Mouse (Mus musculus): Measurements from ENCODE around the gene Cpa2. TPM values are rescaled to one million over a fixed set of nuclear protein-coding genes. Genes with fewer than 3 reads are reported as not detected.

Gene Cpa2
- polyA plus RNA-seq, 1 experiment from 2014 or later = 2.6 TPM

- WGBS = 30% methylated on average over 2 of the region's 2 CpGs
- H3K9me3 ChIP-seq (ENCODE audit: control insufficient read depth, low read length) = no peaks in the 10 kb centered on the region
- no peak overlapping the region for H3K9ac ChIP-seq (ENCODE audit: low read length)
- no peaks in the 10 kb centered on the region for H3K27me3 ChIP-seq (ENCODE audit: control insufficient read depth, insufficient read depth, low read length)
- ATAC-seq (ENCODE audit: low FRiP score, low TSS enrichment) = no peak
- DNase-seq (ENCODE audit: low spot score) = no peak
- H3K4me1 ChIP-seq (replicated peaks; ENCODE audit: control insufficient read depth, insufficient read depth) = no peaks in the 10 kb centered on the region
- H3K36me3 ChIP-seq (ENCODE audit: control insufficient read depth, insufficient read depth, low read length) = no peaks in the 10 kb centered on the region
- H3K27ac ChIP-seq (replicated peaks) = no peak overlapping the region
- no peak overlapping the region for H3K4me3 ChIP-seq (ENCODE audit: low read depth, low read length)
- no peak overlapping the region for H3K4me2 ChIP-seq (replicated peaks; ENCODE audit: low read depth)
- no peak for TF ChIP-seq CTCF (IDR thresholded peaks at IDR 0.05; ENCODE audit: low read depth)
- no peak for TF ChIP-seq EP300 (optimal IDR thresholded peaks at IDR 0.05)
These were observed 48.4 kb downstream of the Cpa2 start for GRCm38 (mm10) chr6:30589819-30590218.

- no peaks in the 10 kb centered on the region for H3K36me3 ChIP-seq (ENCODE audit: control insufficient read depth, insufficient read depth, low read length)
- ATAC-seq (ENCODE audit: low FRiP score, low TSS enrichment) = no peak
- no peaks in the 10 kb centered on the region for H3K27me3 ChIP-seq (ENCODE audit: control insufficient read depth, insufficient read depth, low read length)
- TF ChIP-seq EP300 (optimal IDR thresholded peaks at IDR 0.05) = no peak
- no peak for TF ChIP-seq CTCF (IDR thresholded peaks at IDR 0.05; ENCODE audit: low read depth)
- no peaks in the 10 kb centered on the region for H3K9me3 ChIP-seq (ENCODE audit: control insufficient read depth, low read length)
- no peak overlapping the region for H3K9ac ChIP-seq (ENCODE audit: low read length)
- no peaks in the 10 kb centered on the region for H3K4me1 ChIP-seq (replicated peaks; ENCODE audit: control insufficient read depth, insufficient read depth)
- no peak for DNase-seq (ENCODE audit: low spot score)
- no peak overlapping the region for H3K4me2 ChIP-seq (replicated peaks; ENCODE audit: low read depth)
- H3K27ac ChIP-seq (replicated peaks) = no peak overlapping the region
- 53% methylated on average over 5 of the region's 5 CpGs for WGBS
- no peak overlapping the region for H3K4me3 ChIP-seq (ENCODE audit: low read depth, low read length)
These were observed 50.5 kb downstream of the Cpa2 start for GRCm38 (mm10) chr6:30591851-30592404.

- H3K4me2 ChIP-seq (replicated peaks; ENCODE audit: low read depth) = no peak overlapping the region
- no peak for DNase-seq (ENCODE audit: low spot score)
- H3K9ac ChIP-seq (ENCODE audit: low read length) = no peak overlapping the region
- WGBS = 81% methylated on average over 10 of the region's 10 CpGs
- H3K4me3 ChIP-seq (ENCODE audit: low read depth, low read length) = no peak overlapping the region
- H3K9me3 ChIP-seq (ENCODE audit: control insufficient read depth, low read length) = no peaks in the 10 kb centered on the region
- ATAC-seq (ENCODE audit: low FRiP score, low TSS enrichment) = no peak
- H3K27me3 ChIP-seq (ENCODE audit: control insufficient read depth, insufficient read depth, low read length) = no peaks in the 10 kb centered on the region
- no peak overlapping the region for H3K27ac ChIP-seq (replicated peaks)
- no peaks in the 10 kb centered on the region for H3K4me1 ChIP-seq (replicated peaks; ENCODE audit: control insufficient read depth, insufficient read depth)
- H3K36me3 ChIP-seq (ENCODE audit: control insufficient read depth, insufficient read depth, low read length) = no peaks in the 10 kb centered on the region
- no peak for TF ChIP-seq CTCF (IDR thresholded peaks at IDR 0.05; ENCODE audit: low read depth)
- no peak for TF ChIP-seq EP300 (optimal IDR thresholded peaks at IDR 0.05)
These were observed 51.1 kb downstream of the Cpa2 start for GRCm38 (mm10) chr6:30592417-30592974.

- ATAC-seq (ENCODE audit: low FRiP score, low TSS enrichment) (no peak), DNase-seq (ENCODE audit: low spot score) (no peak)
- Histone ChIP-seq H3K9ac (ENCODE audit: low read length) (no peak overlapping the region), H3K27me3 (ENCODE audit: control insufficient read depth, insufficient read depth, low read length) (no peaks in the 10 kb centered on the region), H3K27ac (replicated peaks) (no peak overlapping the region), H3K4me1 (replicated peaks; ENCODE audit: control insufficient read depth, insufficient read depth) (no peaks in the 10 kb centered on the region), H3K9me3 (ENCODE audit: control insufficient read depth, low read length) (no peaks in the 10 kb centered on the region), H3K36me3 (ENCODE audit: control insufficient read depth, insufficient read depth, low read length) (no peaks in the 10 kb centered on the region), H3K4me3 (ENCODE audit: low read depth, low read length) (no peak overlapping the region), H3K4me2 (replicated peaks; ENCODE audit: low read depth) (no peak overlapping the region)
- TF ChIP-seq EP300 (optimal IDR thresholded peaks at IDR 0.05) (no peak), CTCF (IDR thresholded peaks at IDR 0.05; ENCODE audit: low read depth) (no peak)
- WGBS = 63% methylated on average over 7 of the region's 7 CpGs
These were observed 53.0 kb downstream of the Cpa2 start for GRCm38 (mm10) chr6:30594364-30594763.

- no peak overlapping the region for H3K4me2 ChIP-seq (replicated peaks; ENCODE audit: low read depth)
- no peaks in the 10 kb centered on the region for H3K9me3 ChIP-seq (ENCODE audit: control insufficient read depth, low read length)
- 76% methylated on average over 8 of the region's 8 CpGs for WGBS
- H3K27ac ChIP-seq (replicated peaks) = no peak overlapping the region
- H3K36me3 ChIP-seq (ENCODE audit: control insufficient read depth, insufficient read depth, low read length) = no peaks in the 10 kb centered on the region
- TF ChIP-seq EP300 (optimal IDR thresholded peaks at IDR 0.05) (no peak), CTCF (IDR thresholded peaks at IDR 0.05; ENCODE audit: low read depth) (no peak)
- no peaks in the 10 kb centered on the region for H3K27me3 ChIP-seq (ENCODE audit: control insufficient read depth, insufficient read depth, low read length)
- no peak overlapping the region for H3K4me3 ChIP-seq (ENCODE audit: low read depth, low read length)
- DNase-seq (ENCODE audit: low spot score) = no peak
- no peak overlapping the region for H3K9ac ChIP-seq (ENCODE audit: low read length)
- H3K4me1 ChIP-seq (replicated peaks; ENCODE audit: control insufficient read depth, insufficient read depth) = no peaks in the 10 kb centered on the region
- no peak for ATAC-seq (ENCODE audit: low FRiP score, low TSS enrichment)
These were observed 55.0 kb downstream of the Cpa2 start for GRCm38 (mm10) chr6:30596230-30596898.

GRCm38 (mm10) chr6:30600033-30600432 lies 58.7 kb downstream of the Cpa2 start:
- 60% methylated on average over 3 of the region's 3 CpGs for WGBS
- Histone ChIP-seq H3K27me3 (ENCODE audit: control insufficient read depth, insufficient read depth, low read length) (no peaks in the 10 kb centered on the region), H3K4me1 (replicated peaks; ENCODE audit: control insufficient read depth, insufficient read depth) (no peaks in the 10 kb centered on the region), H3K4me2 (replicated peaks; ENCODE audit: low read depth) (no peak overlapping the region), H3K9me3 (ENCODE audit: control insufficient read depth, low read length) (no peaks in the 10 kb centered on the region), H3K27ac (replicated peaks) (no peak overlapping the region), H3K36me3 (ENCODE audit: control insufficient read depth, insufficient read depth, low read length) (no peaks in the 10 kb centered on the region), H3K4me3 (ENCODE audit: low read depth, low read length) (no peak overlapping the region), H3K9ac (ENCODE audit: low read length) (no peak overlapping the region)
- ATAC-seq (ENCODE audit: low FRiP score, low TSS enrichment) = no peak
- no peak for DNase-seq (ENCODE audit: low spot score)
- TF ChIP-seq CTCF (IDR thresholded peaks at IDR 0.05; ENCODE audit: low read depth) (no peak), EP300 (optimal IDR thresholded peaks at IDR 0.05) (no peak)
